Mouse (Mus musculus): ENCODE measurements around the gene Zan.
A peak's percentile ranks its signal among the peaks of the same experiment; 100 is the strongest.

DNA sequence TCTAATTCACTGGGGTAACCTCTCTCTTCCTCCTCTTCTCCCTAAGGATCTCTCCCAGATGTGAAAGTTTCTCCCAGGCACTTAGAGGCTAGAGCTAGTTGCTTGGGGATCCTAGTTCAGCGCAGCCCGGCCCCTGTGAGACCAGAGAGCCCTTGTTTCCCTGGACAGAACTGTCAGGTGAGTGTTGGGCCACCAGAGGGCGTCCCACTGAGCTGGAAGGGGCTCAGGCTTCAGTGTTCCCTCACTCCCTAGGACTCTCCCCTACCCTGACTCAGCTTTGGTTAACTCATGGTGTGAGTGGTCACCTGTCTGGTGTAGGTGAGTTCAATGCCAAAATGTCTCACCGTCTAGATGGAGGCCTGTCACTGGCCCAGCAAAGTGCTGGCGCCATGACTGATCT lies 41.6 kb upstream of the Zan start, which contains the start of gene Gigyf1:
- TF ChIP-seq CTCF (IDR thresholded peaks at IDR 0.05; ENCODE audit: control insufficient read depth, insufficient read depth, insufficient read length) = peak; percentile 39
- TF ChIP-seq FOSL1 (IDR thresholded peaks at IDR 0.05; ENCODE audit: insufficient read depth, low read length, poor library complexity, severe bottlenecking) = no peak
